9 mouse cellular contexts compared by ENCODE assay signal in genomic region chr15:97182617-97183038, GRCm38 (mm10).
DNase-seq lines count a peak whose midpoint lies in the region; ATAC-seq and TF ChIP-seq lines count a peak whose summit lies in the region.
"Had no signal": no experiment of that assay in that cellular context is flagged by ENCODE, and none has a peak within 500 bp of the region (broad histone marks: within the 10 kb centered on the region; RNA-seq: fewer than 3 reads in every experiment).

No protein-coding gene starts in this region.

- WGBS in limb, embryonic 15.5 days: 55% methylated on average over 9 of the region's 9 CpGs

- no peak overlapping the region for H3K27ac ChIP-seq in limb, embryonic 15.5 days

- CTCF ChIA-PET in Patski (lab: Charles Lee): interaction anchor here (0.9 to 1.0 kb wide), 2 partner anchors 9 to 17 kb away, joined by 3 read pairs; no protein-coding TSS in a partner anchor

- no peak overlapping the region for H3K4me2 ChIP-seq in limb, embryonic 15.5 days

- H3K4me1 ChIP-seq in limb, embryonic 15.5 days: peaks cover 5% of the 10 kb centered on the region

- in situ Hi-C loops in Patski (cut with MboI; ENCODE audit: low pct_unique_long_range_greater_than_20kb): loop anchor here (10.0 kb wide), 1 partner anchor 638 kb away; no protein-coding TSS in a partner anchor

- no peak overlapping the region for H3K4me3 ChIP-seq in limb, embryonic 15.5 days

- H3K27me3 ChIP-seq in Patski: no peaks in the 10 kb centered on the region
- H3K27me3 ChIP-seq in limb, embryonic 15.5 days: no peaks in the 10 kb centered on the region

- ATAC-seq in Patski: peak; percentile 93
- peak; percentile 52 for ATAC-seq in limb, embryonic 15.5 days (ENCODE audit: insufficient number of reproducible peaks, low FRiP score, low TSS enrichment, low read depth)
- no peak for ATAC-seq in megakaryocyte-erythroid progenitor cell, adult 5-6 weeks (replicated peaks; ENCODE audit: low FRiP score, low TSS enrichment, poor library complexity, severe bottlenecking)

- no peak for TF ChIP-seq CTCF in Patski (IDR thresholded peaks at IDR 0.05)

- no peaks in the 10 kb centered on the region for H3K36me3 ChIP-seq in limb, embryonic 15.5 days

- H3K9me3 ChIP-seq in limb, embryonic 15.5 days: no peaks in the 10 kb centered on the region

- DNase-seq in kidney, postnatal 10 days: peak; percentile 60
- DNase-seq in kidney, adult 11 months: no peak
- DNase-seq in Patski (ENCODE audit: low read depth, low spot score): peak; percentile 95
- peak; percentile 30 for DNase-seq in gastrocnemius, postnatal 25 days
- DNase-seq in thymus, postnatal 0 days (ENCODE audit: low spot score): no peak
- DNase-seq: cerebellum, adult 11 months; liver had no signal

- POLR2A ChIA-PET in Patski (lab: Charles Lee): no interaction called here

- no peak overlapping the region for H3K9ac ChIP-seq in limb, embryonic 15.5 days

Comparison
In these comparisons a context has a peak if more than half of its experiments do, and no peak if none do; other contexts are left out.
1. DNase-seq: peak in kidney, postnatal 10 days (single experiment), Patski (single experiment) and gastrocnemius, postnatal 25 days (single experiment); none in kidney, adult 11 months (single experiment) and thymus, postnatal 0 days (single experiment).